Mouse (Mus musculus) forebrain, embryonic 16.5 days (tissue): ENCODE results near the gene Aagab. TPM values are rescaled to one million over a fixed set of nuclear protein-coding genes. Genes with fewer than 3 reads are reported as not detected.

Experiments used
- ATAC-seq: fragments of 200-750 bp; cut with Nextera tagmentation; 2 replicates; pipeline ENCODE4 v1.8.0; 2017; ENCODE audit warnings: mild to moderate bottlenecking, moderate library complexity
- H3K27ac ChIP-seq: fragments of 300-500 bp; sonication (generic); 2 replicates; pipeline ENCODE4 v1.5.1; 2014; ENCODE audit warnings: low read length, control low read depth
- H3K27me3 ChIP-seq: fragments of 300-500 bp; sonication (generic); replicated peaks from 2 replicates; pipeline ENCODE4 v1.6.1; 2014; ENCODE audit warnings: low read length; ENCODE audit not compliant: control insufficient read depth, insufficient read depth
- H3K36me3 ChIP-seq: fragments of 300-500 bp; sonication (generic); 2 replicates; pipeline ENCODE4 v1.6.1; 2014; ENCODE audit not compliant: control insufficient read depth, insufficient read depth
- H3K4me1 ChIP-seq: fragments of 300-500 bp; sonication (generic); replicated peaks from 2 replicates; pipeline ENCODE4 v1.6.1; 2014; ENCODE audit warnings: low read length; ENCODE audit not compliant: control insufficient read depth, insufficient read depth
- H3K4me2 ChIP-seq: fragments of 300-500 bp; sonication (generic); 2 replicates; pipeline ENCODE4 v1.6.1; 2014; ENCODE audit warnings: mild to moderate bottlenecking, low read length, control low read depth
- H3K4me3 ChIP-seq: fragments of 300-500 bp; sonication (generic); replicated peaks from 2 replicates; pipeline ENCODE4 v1.5.1; 2014; ENCODE audit warnings: mild to moderate bottlenecking, low read length, control low read depth
- H3K9ac ChIP-seq: fragments of 300-500 bp; sonication (generic); replicated peaks from 2 replicates; pipeline ENCODE4 v1.6.1; 2014; ENCODE audit warnings: low read depth, low read length, control low read depth
- H3K9me3 ChIP-seq: fragments of 300-500 bp; sonication (generic); 2 replicates; pipeline ENCODE4 v1.6.1; 2016; ENCODE audit warnings: low read length; ENCODE audit not compliant: control insufficient read depth
- WGBS: fragments of 180-500 bp; shearing (Covaris S2); extraction: QIAGEN DNeasy Blood & Tissue Kit; methylation state at CpG from one replicate; pipeline ENCODE4 v1.1.7; 2014; 5-methylcytosine and 5-hydroxymethylcytosine counted together
- polyA plus RNA-seq: library from polyadenylated mRNA; unstranded; fragments of >200 nt; fragmentation: Nextera tagmentation; extraction: Ambion mirVana; gene quantifications from 2 replicates; pipeline ENCODE4 v1.2.1, GENCODE M21; 2015

Aagab gene
- polyA plus RNA-seq, 1 experiment from 2014 or later: 58.5 TPM

DNA sequence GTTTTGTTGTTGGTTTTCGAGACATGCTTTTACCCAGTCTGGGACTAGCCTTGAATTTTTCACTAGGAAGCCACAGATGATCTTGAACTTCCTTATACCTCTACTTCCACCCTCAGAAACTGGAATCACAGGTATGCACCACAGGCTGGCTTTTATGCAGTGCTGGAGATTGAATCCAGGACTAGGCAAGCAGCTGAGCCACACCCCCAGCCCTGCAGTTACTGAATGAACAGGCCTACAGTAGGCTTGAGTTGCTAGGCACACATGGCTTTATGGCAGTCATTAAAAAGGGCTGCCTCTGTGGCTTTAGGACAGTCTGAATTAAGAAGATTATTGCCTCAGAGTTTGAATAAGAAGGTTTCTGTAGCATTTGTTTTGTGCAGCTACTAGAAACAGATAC, 7.4 kb upstream of the Aagab start:
- Histone ChIP-seq H3K4me2 (no peak overlapping the region), H3K4me3 (no peak overlapping the region), H3K27ac (no peak overlapping the region), H3K27me3 (no peaks in the 10 kb centered on the region), H3K9ac (no peak overlapping the region), H3K9me3 (no peaks in the 10 kb centered on the region), H3K36me3 (no peaks in the 10 kb centered on the region), H3K4me1 (peaks cover 3% of the 10 kb centered on the region; the same call in 1 of the 2 replicates)
- WGBS: 100% methylated on average over 1 of the region's 1 CpGs
- no peak for ATAC-seq

DNA sequence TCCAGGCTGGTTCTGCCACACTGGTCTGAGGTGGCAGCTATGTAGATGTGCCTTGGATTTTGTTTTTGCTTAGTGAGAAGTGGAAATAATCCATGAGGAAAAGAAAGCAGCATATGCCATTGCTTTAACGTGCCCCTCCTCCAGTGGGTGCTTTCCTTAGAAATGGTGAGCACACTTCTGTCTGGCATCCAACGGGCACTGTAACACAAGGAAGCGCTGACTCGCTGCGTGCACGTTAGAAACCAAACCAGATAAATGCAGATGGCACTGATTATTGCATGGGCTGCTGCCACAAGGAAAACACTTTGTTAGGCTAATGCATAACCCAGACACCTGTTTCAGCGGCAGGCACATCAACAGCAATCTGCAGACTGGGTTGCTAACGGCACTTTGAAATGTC, 6.8 kb upstream of the Aagab start:
- no peaks in the 10 kb centered on the region for H3K9me3 ChIP-seq
- no peak overlapping the region for H3K4me2 ChIP-seq
- 57% methylated on average over 8 of the region's 8 CpGs for WGBS
- no peak overlapping the region for H3K4me3 ChIP-seq
- H3K27ac ChIP-seq: 0 out of 2 replicates have a peak overlapping the region, but pooled peaks have one; percentile 31
- 0 out of 2 replicates have a peak, but pooled peaks have one; percentile 50 for ATAC-seq
- peaks cover 3% of the 10 kb centered on the region; the same call in 1 of the 2 replicates for H3K4me1 ChIP-seq
- H3K36me3 ChIP-seq: no peaks in the 10 kb centered on the region
- H3K9ac ChIP-seq: no peak overlapping the region
- no peaks in the 10 kb centered on the region for H3K27me3 ChIP-seq

DNA sequence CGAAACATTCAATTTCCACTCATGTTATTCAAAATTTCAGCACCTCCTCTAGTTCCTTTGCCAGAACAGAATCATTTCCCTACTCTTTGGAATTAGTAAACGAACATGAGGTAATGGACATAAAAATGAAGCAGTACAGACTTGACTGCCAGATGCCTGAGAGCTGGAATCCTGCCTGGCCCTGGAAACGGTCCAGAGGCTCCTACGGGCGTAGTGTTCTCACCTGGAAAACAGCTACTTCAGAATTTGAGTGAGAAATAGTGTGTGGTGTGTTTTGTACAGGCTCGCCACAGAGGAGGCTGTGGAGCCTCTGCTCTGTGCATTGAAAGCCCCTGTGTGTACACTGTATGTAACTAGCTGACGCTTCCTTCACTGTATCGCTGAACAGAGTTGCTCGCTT, 5.8 kb upstream of the Aagab start:
- ATAC-seq: no peak
- H3K9ac ChIP-seq: no peak overlapping the region
- H3K36me3 ChIP-seq: no peaks in the 10 kb centered on the region
- H3K9me3 ChIP-seq: no peaks in the 10 kb centered on the region
- H3K4me1 ChIP-seq: peaks cover 3% of the 10 kb centered on the region; the same call in 1 of the 2 replicates
- 53% methylated on average over 9 of the region's 9 CpGs for WGBS
- H3K4me3 ChIP-seq: no peak overlapping the region
- H3K4me2 ChIP-seq: no peak overlapping the region
- H3K27ac ChIP-seq: no peak overlapping the region
- H3K27me3 ChIP-seq: no peaks in the 10 kb centered on the region

DNA sequence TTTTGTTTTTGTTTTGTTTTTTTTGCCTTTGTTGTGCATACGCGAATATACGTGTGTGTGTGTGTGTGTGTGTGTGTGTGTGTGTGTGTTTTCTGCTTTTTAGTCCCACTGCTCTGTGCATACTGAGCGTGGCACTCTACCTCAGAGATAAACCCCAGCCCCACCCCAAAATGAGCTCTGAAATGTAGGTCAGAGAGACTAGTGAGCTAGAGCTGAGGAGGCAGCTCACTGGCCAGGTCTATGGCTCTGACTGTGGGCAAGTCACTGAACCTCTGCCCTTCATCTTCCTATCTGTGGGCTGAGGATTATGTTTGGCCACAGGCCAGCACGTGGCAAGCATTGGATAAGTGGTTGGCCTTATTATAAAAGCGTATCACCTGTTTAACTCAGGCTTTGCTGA, 1.4 kb downstream of the Aagab start:
- 61% methylated on average over 6 of the region's 6 CpGs for WGBS
- no peak overlapping the region for H3K9ac ChIP-seq
- H3K4me3 ChIP-seq: no peak overlapping the region

DNA sequence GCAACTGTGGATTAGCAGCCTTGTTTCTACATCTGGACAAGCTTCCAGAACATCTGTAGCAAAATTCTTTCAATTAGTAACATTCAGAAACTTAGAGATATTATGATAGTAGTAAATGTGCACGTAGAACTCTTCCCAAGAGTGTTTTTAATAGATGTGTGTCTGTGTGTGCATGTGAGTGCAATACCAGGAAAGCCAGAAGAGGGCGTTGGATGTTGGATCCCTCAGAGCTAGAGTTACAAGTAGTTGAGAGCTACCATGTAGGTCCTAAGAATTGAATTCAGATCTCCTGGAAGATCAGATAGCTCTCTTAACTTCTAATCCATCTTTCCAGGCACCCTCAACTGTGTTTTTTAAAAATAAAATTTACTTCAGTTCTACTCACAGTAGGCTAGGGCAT, 4.1 kb downstream of the Aagab start:
- H3K4me2 ChIP-seq: no peak overlapping the region
- no peaks in the 10 kb centered on the region for H3K36me3 ChIP-seq
- ATAC-seq: no peak
- WGBS: 72% methylated on average over 2 of the region's 2 CpGs
- no peak overlapping the region for H3K9ac ChIP-seq
- H3K9me3 ChIP-seq: no peaks in the 10 kb centered on the region
- H3K4me3 ChIP-seq: no peak overlapping the region
- H3K27me3 ChIP-seq: no peaks in the 10 kb centered on the region
- H3K4me1 ChIP-seq: peaks cover 20% of the 10 kb centered on the region
- H3K27ac ChIP-seq: no peak overlapping the region

More for the DNA sequence above, 1.4 kb downstream of the Aagab start:
- no peaks in the 10 kb centered on the region for H3K9me3 ChIP-seq
- H3K27me3 ChIP-seq: no peaks in the 10 kb centered on the region
- H3K36me3 ChIP-seq: no peaks in the 10 kb centered on the region
- peaks cover 10% of the 10 kb centered on the region for H3K4me1 ChIP-seq
- ATAC-seq: no peak
- H3K4me2 ChIP-seq: no peak overlapping the region
- no peak overlapping the region for H3K27ac ChIP-seq

DNA sequence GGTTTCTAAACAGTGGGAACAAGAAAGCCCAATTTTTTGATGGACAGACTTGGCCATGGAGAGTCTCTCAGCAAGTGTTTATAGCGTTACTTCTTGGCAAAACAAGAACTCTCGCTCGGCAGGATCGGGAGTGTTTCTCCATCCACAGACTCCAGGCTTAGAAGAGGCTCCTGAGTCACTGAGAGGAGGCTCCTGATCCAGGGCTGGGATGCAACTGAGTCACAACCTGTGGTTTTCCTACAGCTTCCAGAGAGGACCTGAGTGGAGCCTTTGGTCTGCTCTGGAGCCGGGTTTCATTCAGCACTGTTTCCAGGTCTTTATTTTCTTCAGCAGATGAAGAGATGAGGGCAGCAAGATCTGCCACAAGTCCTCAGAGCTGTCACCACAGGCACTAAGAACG, 5.5 kb downstream of the Aagab start:
- H3K4me2 ChIP-seq: no peak overlapping the region
- H3K27ac ChIP-seq: no peak overlapping the region
- no peaks in the 10 kb centered on the region for H3K27me3 ChIP-seq
- no peak overlapping the region for H3K9ac ChIP-seq
- ATAC-seq: no peak
- 62% methylated on average over 6 of the region's 6 CpGs for WGBS
- no peaks in the 10 kb centered on the region for H3K9me3 ChIP-seq
- H3K36me3 ChIP-seq: no peaks in the 10 kb centered on the region
- no peak overlapping the region for H3K4me3 ChIP-seq
- H3K4me1 ChIP-seq: peaks cover 23% of the 10 kb centered on the region

DNA sequence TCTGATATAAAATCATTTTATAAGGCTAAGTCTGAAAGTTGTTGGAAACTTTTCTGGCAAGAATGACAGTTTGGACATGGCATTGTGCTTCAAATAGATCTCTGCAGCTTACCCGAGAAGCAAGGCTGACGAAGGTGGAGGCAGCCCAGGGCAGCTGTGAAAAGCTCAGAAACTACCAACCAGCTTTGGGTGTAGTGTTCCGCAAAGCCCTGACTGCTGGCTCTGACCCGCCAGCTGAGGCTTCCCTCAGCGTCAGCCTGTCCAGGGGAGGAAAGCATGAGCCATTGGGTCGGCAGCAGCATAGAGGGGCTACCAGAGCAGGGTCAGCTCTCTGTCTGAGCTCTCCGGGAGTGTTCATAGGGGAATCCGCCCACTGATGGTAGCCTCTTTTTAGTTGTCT, 6.8 kb downstream of the Aagab start:
- Histone ChIP-seq H3K4me2 (no peak overlapping the region), H3K4me1 (peaks cover 21% of the 10 kb centered on the region), H3K27me3 (no peaks in the 10 kb centered on the region), H3K9me3 (no peaks in the 10 kb centered on the region), H3K9ac (no peak overlapping the region), H3K36me3 (no peaks in the 10 kb centered on the region), H3K27ac (no peak overlapping the region), H3K4me3 (no peak overlapping the region)
- 67% methylated on average over 8 of the region's 8 CpGs for WGBS
- ATAC-seq: no peak

DNA sequence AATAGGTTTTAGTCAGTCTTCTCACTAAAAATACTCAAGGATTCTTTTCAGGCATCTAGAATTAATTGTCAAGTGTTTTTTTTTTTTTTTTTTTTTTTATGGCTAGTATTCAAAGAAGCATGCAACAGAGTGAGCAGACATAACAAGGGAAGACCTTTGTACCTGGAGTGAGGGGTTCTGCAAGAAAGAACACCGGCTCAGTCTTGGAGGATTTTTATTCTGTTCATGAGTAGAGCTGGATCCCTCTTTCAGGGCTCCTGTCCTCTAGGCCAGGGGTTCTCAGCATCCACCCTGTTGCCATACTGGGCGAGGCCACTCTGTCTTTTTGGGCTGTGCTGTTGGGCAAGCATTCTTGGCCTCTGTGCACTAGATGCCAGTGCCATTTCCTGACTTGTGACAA, 7.3 kb downstream of the Aagab start:
- ATAC-seq: no peak
- no peak overlapping the region for H3K27ac ChIP-seq
- 91% methylated on average over 2 of the region's 2 CpGs for WGBS
- H3K4me2 ChIP-seq: no peak overlapping the region
- H3K9ac ChIP-seq: no peak overlapping the region
- H3K27me3 ChIP-seq: no peaks in the 10 kb centered on the region
- H3K9me3 ChIP-seq: no peaks in the 10 kb centered on the region
- no peak overlapping the region for H3K4me3 ChIP-seq
- peaks cover 21% of the 10 kb centered on the region for H3K4me1 ChIP-seq
- H3K36me3 ChIP-seq: no peaks in the 10 kb centered on the region

DNA sequence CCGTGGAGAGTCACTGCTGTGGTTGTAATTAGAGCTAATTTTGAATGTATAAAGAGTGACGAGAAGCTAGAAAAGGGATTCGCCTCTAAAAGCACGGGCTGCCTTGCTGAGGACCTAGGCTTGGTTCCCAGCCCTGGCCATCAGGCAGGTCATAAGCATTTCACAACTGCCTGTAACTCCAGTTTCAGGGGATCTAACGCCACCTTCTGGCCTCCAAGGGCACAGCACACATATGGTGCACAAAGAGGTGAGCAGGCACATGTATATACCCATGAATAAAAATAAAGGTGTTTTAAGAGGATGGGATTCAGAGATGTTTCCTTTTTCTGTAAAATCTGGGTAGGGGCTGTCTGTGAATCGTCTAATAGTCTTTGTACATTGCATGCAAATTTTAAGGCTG, 7.8 kb downstream of the Aagab start:
- WGBS: 79% methylated on average over 6 of the region's 6 CpGs
- Histone ChIP-seq H3K9me3 (no peaks in the 10 kb centered on the region), H3K4me1 (peaks cover 21% of the 10 kb centered on the region), H3K27ac (no peak overlapping the region), H3K36me3 (no peaks in the 10 kb centered on the region), H3K4me3 (no peak overlapping the region), H3K9ac (no peak overlapping the region), H3K4me2 (no peak overlapping the region), H3K27me3 (no peaks in the 10 kb centered on the region)
- ATAC-seq: no peak

DNA sequence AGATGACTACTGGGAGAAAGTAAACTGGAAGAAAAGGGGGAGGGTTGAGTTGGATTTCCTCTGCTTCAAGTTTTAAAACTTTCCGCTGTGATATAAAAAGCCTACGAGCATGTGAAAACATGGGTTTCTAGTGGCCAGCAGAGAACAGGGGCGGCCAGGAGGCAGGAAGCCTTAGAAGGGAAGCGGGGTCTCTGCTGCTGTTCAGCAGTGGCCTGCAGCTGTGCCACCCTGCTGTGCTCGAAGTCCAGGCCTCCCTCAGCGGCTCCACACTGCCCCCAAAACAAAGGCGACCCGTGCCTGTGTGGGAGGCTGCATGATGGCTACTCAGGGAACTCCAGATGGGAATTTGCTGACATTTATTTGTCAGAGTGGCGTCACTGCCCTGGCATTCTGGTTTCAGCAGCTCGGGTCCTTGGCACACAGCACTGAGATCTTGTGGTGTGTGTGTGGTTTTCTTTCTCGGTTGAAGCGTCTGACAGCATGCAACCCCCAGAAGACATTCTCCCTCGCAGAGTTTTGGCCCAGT, 8.4 kb downstream of the Aagab start:
- Histone ChIP-seq H3K27me3 (no peaks in the 10 kb centered on the region), H3K36me3 (no peaks in the 10 kb centered on the region), H3K4me3 (no peak overlapping the region), H3K27ac (no peak overlapping the region), H3K4me2 (no peak overlapping the region), H3K9ac (no peak overlapping the region), H3K4me1 (peaks cover 21% of the 10 kb centered on the region), H3K9me3 (no peaks in the 10 kb centered on the region)
- ATAC-seq: no peak
- 15% methylated on average over 13 of the region's 13 CpGs for WGBS
